Mouse (Mus musculus): ENCODE results near the gene Slc38a3. TPM values are rescaled to one million over a fixed set of nuclear protein-coding genes. Genes with fewer than 3 reads are reported as not detected.

Gene Slc38a3
- total RNA-seq, 2 experiments from 2014 or later = 69.9 to 81.4 TPM

GRCm38 (mm10) chr9:107628721-107629410 is 40.5 kb downstream of the Slc38a3 start:
- intact Hi-C loops (cut with DNase I) = no loop called here
- no peak for DNase-seq (ENCODE audit: low spot score in 2 of 2)

- intact Hi-C loops (cut with DNase I) = no loop called here
- DNase-seq (ENCODE audit: low spot score in 2 of 2) = no peak
Measured at GRCm38 (mm10) chr9:107627387-107628255, 41.7 kb downstream of the Slc38a3 start.

GRCm38 (mm10) chr9:107626844-107627277 is 42.5 kb downstream of the Slc38a3 start:
- intact Hi-C loops (cut with DNase I) = loop anchor here (1.0 kb wide), 1 partner anchor 17 kb away; no protein-coding TSS in a partner anchor
- peak; percentile 67 to 74 for DNase-seq (ENCODE audit: low spot score in 2 of 2)

GRCm38 (mm10) chr9:107626158-107626843 is 43.0 kb downstream of the Slc38a3 start:
- intact Hi-C loops (cut with DNase I) = loop anchor here (1.0 kb wide), 1 partner anchor 18 kb away; no protein-coding TSS in a partner anchor
- DNase-seq (ENCODE audit: low spot score in 2 of 2) = no peak

GRCm38 (mm10) chr9:107625351-107626128 is 43.8 kb downstream of the Slc38a3 start:
- no peak for DNase-seq (ENCODE audit: low spot score in 2 of 2)
- intact Hi-C loops (cut with DNase I) = loop anchor here (1.0 kb wide), 1 partner anchor 19 kb away; no protein-coding TSS in a partner anchor

- DNase-seq (ENCODE audit: low spot score in 2 of 2) = no peak
- intact Hi-C loops (cut with DNase I) = no loop called here
Measured at GRCm38 (mm10) chr9:107624951-107625350, 44.4 kb downstream of the Slc38a3 start.

GRCm38 (mm10) chr9:107624539-107624938 is 44.8 kb downstream of the Slc38a3 start:
- intact Hi-C loops (cut with DNase I) = no loop called here
- DNase-seq (ENCODE audit: low spot score in 2 of 2) = no peak

- DNase-seq (ENCODE audit: low spot score in 2 of 2) = no peak
- intact Hi-C loops (cut with DNase I) = no loop called here
Measured at GRCm38 (mm10) chr9:107620954-107621353, 48.4 kb downstream of the Slc38a3 start.

GRCm38 (mm10) chr9:107619546-107619879 is 49.8 kb downstream of the Slc38a3 start:
- intact Hi-C loops (cut with DNase I) = no loop called here
- DNase-seq (ENCODE audit: low spot score in 2 of 2) = no peak

- intact Hi-C loops (cut with DNase I) = no loop called here
- DNase-seq (ENCODE audit: low spot score in 2 of 2) = no peak
Measured at GRCm38 (mm10) chr9:107618778-107619545, 50.4 kb downstream of the Slc38a3 start.

GRCm38 (mm10) chr9:107618098-107618497 is 51.2 kb downstream of the Slc38a3 start:
- intact Hi-C loops (cut with DNase I) = no loop called here
- no peak for DNase-seq (ENCODE audit: low spot score in 2 of 2)

GRCm38 (mm10) chr9:107617461-107617860 is 51.9 kb downstream of the Slc38a3 start:
- no peak for DNase-seq (ENCODE audit: low spot score in 2 of 2)
- intact Hi-C loops (cut with DNase I) = no loop called here

- intact Hi-C loops (cut with DNase I) = no loop called here
- DNase-seq (ENCODE audit: low spot score in 2 of 2) = no peak
Measured at GRCm38 (mm10) chr9:107615035-107615434, 54.3 kb downstream of the Slc38a3 start.

GRCm38 (mm10) chr9:107612945-107613569 is 56.3 kb downstream of the Slc38a3 start:
- intact Hi-C loops (cut with DNase I) = no loop called here
- no peak for DNase-seq (ENCODE audit: low spot score in 2 of 2)

GRCm38 (mm10) chr9:107612191-107612944 is 57.0 kb downstream of the Slc38a3 start:
- intact Hi-C loops (cut with DNase I) = no loop called here
- peak; percentile 99 for DNase-seq (ENCODE audit: low spot score in 2 of 2)

- intact Hi-C loops (cut with DNase I) = no loop called here
- DNase-seq (ENCODE audit: low spot score in 2 of 2) = peak in 1 of 2 experiments; percentile 78
Measured at GRCm38 (mm10) chr9:107611456-107612190, 57.7 kb downstream of the Slc38a3 start.

- no peak for DNase-seq (ENCODE audit: low spot score in 2 of 2)
- intact Hi-C loops (cut with DNase I) = no loop called here
Measured at GRCm38 (mm10) chr9:107609433-107609830, 59.9 kb downstream of the Slc38a3 start.

Measured in left cerebral cortex, postnatal 25 days (tissue).